Mouse (Mus musculus): ENCODE measurements around the gene Mfsd4a.

DNA sequence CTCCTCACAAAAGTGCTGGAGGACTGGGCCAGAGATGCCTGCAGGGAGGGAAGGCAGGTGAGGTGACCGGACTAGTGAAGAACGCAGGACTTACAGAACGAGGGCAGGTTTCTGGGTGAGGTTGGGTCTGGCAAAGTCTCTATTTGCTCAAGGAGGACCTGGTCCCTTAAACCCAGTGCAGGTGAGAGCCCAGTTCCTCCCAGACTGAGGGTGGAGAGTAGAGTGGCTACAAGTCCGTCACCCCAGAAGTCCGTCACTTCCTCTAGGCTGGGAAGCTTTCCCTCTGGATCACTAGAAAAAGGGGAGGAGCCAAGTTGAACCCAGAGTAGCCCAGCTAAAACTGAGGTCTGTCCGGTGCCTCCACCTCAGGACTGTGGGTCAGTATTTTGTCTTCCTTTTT, 93.9 kb downstream of the Mfsd4a start:
- TF ChIP-seq CTCF (conservative IDR thresholded peaks at IDR 0.05; ENCODE audit: low read length) (no peak), NANOG (IDR thresholded peaks at IDR 0.05; ENCODE audit: borderline replicate concordance, low read length) (no peak), POU5F1 (IDR thresholded peaks at IDR 0.05; ENCODE audit: borderline replicate concordance, low read length) (no peak)

Data from E14TG2a.4 (cell line).